Mouse (Mus musculus) E14TG2a.4 (cell line): ENCODE measurements around the gene Spcs2.

Experiments used
- H3K27me3 ChIP-seq: 2 replicates; pipeline ENCODE4 v1.6.1; 2014; ENCODE audit warnings: low read length, control low read depth; ENCODE audit not compliant: insufficient read depth
- H3K36me3 ChIP-seq: 2 replicates; pipeline ENCODE4 v1.6.1; 2014; ENCODE audit warnings: low read length, control low read depth; ENCODE audit not compliant: insufficient read depth
- H3K4me1 ChIP-seq: replicated peaks from 2 replicates; pipeline ENCODE4 v1.6.1; 2014; ENCODE audit warnings: low read depth, low read length, control low read depth
- H3K4me3 ChIP-seq: replicated peaks from 2 replicates; pipeline ENCODE4 v1.5.1; 2014; ENCODE audit warnings: mild to moderate bottlenecking, low read length
- H3K9me3 ChIP-seq: 2 replicates; pipeline ENCODE4 v1.6.1; 2014; ENCODE audit warnings: low read length, control low read depth
- CTCF ChIP-seq: conservative IDR thresholded peaks from 2 replicates; pipeline ENCODE4 v1.5.1; 2014; ENCODE audit warnings: low read length
- NANOG ChIP-seq: IDR thresholded peaks from 2 replicates; pipeline ENCODE4 v1.6.1; 2014; ENCODE audit warnings: borderline replicate concordance, low read length, mixed read lengths
- POU5F1 ChIP-seq: IDR thresholded peaks from 2 replicates; pipeline ENCODE4 v1.6.1; 2014; ENCODE audit warnings: low read length, borderline replicate concordance

Gene Spcs2

DNA sequence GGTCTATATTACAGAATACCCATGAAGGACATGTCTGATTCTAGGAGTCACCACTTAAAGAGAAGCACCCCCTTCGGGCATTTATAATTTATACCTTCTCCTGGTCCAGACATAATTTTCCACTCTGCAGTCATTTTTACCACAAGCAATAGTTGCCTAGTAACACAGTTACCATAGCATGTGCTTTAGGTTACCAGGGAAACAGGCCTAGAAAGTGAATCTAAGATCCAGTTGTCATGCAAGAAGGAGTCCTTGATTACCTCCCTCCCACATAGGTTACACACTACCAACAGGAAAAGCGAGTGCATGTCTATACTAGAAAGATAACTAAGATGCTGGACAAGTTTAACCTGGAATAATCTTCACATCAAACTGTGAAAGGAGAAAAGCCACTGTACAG lies 15.0 kb upstream of the Spcs2 start:
- no peaks in the 10 kb centered on the region for H3K36me3 ChIP-seq
- peaks cover 2% of the 10 kb centered on the region; the same call in 1 of the 2 replicates for H3K27me3 ChIP-seq
- H3K4me1 ChIP-seq = no peaks in the 10 kb centered on the region
- no peak for TF ChIP-seq NANOG
- no peak for TF ChIP-seq CTCF
- no peak for TF ChIP-seq POU5F1
- H3K9me3 ChIP-seq = no peaks in the 10 kb centered on the region
- H3K4me3 ChIP-seq = no peak overlapping the region

- Histone ChIP-seq H3K9me3 (no peaks in the 10 kb centered on the region), H3K27me3 (peaks cover 5% of the 10 kb centered on the region), H3K36me3 (no peaks in the 10 kb centered on the region), H3K4me3 (no peak overlapping the region), H3K4me1 (no peaks in the 10 kb centered on the region)
- TF ChIP-seq CTCF (peak; percentile 88), NANOG (no peak)
These were observed 13.1 kb upstream of the Spcs2 start for GRCm38 (mm10) chr7:99876345-99876744.

GRCm38 (mm10) chr7:99875891-99876290 lies 12.6 kb upstream of the Spcs2 start:
- Histone ChIP-seq H3K36me3 (no peaks in the 10 kb centered on the region), H3K27me3 (peaks cover 5% of the 10 kb centered on the region)
- TF ChIP-seq POU5F1 = no peak
- no peak for TF ChIP-seq CTCF
- TF ChIP-seq NANOG = no peak

DNA sequence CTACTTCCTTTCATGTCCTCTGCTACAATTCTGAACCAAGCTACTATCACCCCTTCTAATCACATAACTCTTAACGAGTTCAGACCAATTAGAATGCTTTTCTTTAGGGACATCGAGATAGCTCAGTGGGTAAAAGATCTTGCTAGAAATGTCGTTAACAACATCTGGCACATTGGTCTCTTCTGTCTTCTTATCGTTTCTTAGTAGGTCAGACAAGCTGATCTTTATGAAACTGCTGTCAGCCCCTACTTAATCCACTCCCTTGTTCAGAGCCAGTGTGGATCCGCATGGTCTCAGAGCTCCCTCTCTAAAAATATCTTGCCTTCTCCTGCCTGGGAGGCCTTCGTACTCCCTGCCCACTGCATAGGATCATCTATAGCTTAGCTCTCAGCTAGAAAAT lies 10.7 kb upstream of the Spcs2 start:
- H3K9me3 ChIP-seq = no peaks in the 10 kb centered on the region
- H3K4me3 ChIP-seq = no peak overlapping the region
- no peaks in the 10 kb centered on the region for H3K36me3 ChIP-seq
- TF ChIP-seq CTCF (no peak), NANOG (no peak), POU5F1 (no peak)
- H3K4me1 ChIP-seq = 0 out of 2 replicates have a peak, but pooled peaks cover 4% of the 10 kb centered on the region
- H3K27me3 ChIP-seq = peaks cover 5% of the 10 kb centered on the region; the same call in 1 of the 2 replicates

More at GRCm38 (mm10) chr7:99875891-99876290, 12.6 kb upstream of the Spcs2 start:
- Histone ChIP-seq H3K4me3 (no peak overlapping the region), H3K4me1 (no peaks in the 10 kb centered on the region), H3K9me3 (no peaks in the 10 kb centered on the region)

- no peaks in the 10 kb centered on the region for H3K9me3 ChIP-seq
- no peaks in the 10 kb centered on the region for H3K36me3 ChIP-seq
- TF ChIP-seq CTCF (no peak), NANOG (no peak), POU5F1 (no peak)
- peaks cover 6% of the 10 kb centered on the region; the same call in 1 of the 2 replicates for H3K4me1 ChIP-seq
- peaks cover 17% of the 10 kb centered on the region for H3K27me3 ChIP-seq
- H3K4me3 ChIP-seq = peak overlapping the region; percentile 41; the same call in 1 of the 2 replicates
These were observed 6.0 kb upstream of the Spcs2 start for GRCm38 (mm10) chr7:99869296-99869695.

DNA sequence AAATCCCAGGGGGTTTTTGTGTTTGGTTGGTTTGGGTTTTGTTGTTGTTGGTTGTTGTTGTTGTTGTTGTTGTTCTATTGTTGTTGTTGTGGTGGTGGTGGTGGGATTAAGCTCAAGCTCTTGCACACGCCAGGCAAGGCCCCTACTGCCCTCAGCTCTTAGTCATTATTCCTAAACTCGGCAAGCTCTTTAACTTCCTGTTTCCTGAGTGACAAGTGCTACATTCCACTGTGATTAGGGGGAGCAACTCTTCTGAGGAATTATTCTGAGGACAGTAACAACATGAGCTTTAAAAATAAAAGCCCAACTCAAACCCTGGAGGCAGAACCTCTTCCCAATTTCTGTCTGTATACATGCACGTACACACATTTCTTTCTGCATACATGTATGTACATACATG lies 2.0 kb upstream of the Spcs2 start:
- peaks cover 29% of the 10 kb centered on the region for H3K27me3 ChIP-seq
- no peaks in the 10 kb centered on the region for H3K36me3 ChIP-seq
- H3K9me3 ChIP-seq = no peaks in the 10 kb centered on the region
- H3K4me3 ChIP-seq = no peak overlapping the region
- TF ChIP-seq NANOG (no peak), POU5F1 (no peak), CTCF (no peak)
- H3K4me1 ChIP-seq = peaks cover 11% of the 10 kb centered on the region; the same call in 1 of the 2 replicates

GRCm38 (mm10) chr7:99864241-99865028 lies 1.2 kb upstream of the Spcs2 start:
- Histone ChIP-seq H3K36me3 (no peaks in the 10 kb centered on the region), H3K9me3 (no peaks in the 10 kb centered on the region), H3K4me1 (peaks cover 7% of the 10 kb centered on the region; the same call in 1 of the 2 replicates), H3K27me3 (peaks cover 31% of the 10 kb centered on the region), H3K4me3 (no peak overlapping the region)
- TF ChIP-seq NANOG (no peak), POU5F1 (no peak), CTCF (no peak)

DNA sequence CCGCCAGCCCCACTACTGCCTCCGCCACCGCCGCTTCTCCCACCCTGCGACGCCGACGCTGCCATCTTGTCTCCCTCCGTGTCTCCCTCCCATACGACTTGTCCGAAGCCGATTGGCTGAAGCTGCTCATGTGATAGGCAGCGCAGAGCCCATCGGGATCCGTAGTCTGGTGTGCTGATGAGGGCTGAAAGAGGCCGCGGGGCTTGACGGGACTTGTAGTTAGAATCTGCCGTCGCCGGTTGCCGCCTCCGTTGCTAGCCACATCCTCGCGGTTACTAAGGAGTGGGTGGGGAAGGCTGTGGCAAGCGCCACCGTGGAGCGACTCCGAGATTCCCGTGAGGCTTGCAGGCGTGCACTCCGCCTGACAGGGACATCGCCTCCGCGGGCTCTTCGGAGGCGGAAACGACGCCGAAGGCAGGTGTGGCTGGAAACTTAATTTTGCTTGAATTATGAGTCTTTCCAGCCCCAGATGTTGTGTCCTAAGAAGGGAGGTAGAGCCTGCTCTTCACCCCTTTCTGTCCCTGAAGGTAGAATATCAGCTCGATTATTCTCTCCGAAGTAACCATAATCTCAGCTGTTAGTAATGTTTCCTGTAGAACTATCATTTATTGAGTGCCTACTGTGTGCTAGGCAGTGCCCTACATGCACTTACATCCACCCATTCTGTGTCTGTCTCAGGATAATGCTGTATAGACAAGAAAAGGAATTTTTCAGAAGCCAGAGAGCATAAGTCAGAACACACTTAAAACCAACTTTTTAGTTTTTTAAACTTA lies 4.3 kb downstream of the Spcs2 start, which contains the start of gene Xrra1:
Gene Xrra1, plus strand, starts transcription at position 304 of the 773 bp plus-strand sequence.
- TF ChIP-seq POU5F1 (no peak), NANOG (no peak)
- peaks cover 34% of the 10 kb centered on the region for H3K4me1 ChIP-seq
- peaks cover 28% of the 10 kb centered on the region for H3K36me3 ChIP-seq
- H3K4me3 ChIP-seq = peak within 1 kb of the TSS; percentile 96
- no peaks in the 10 kb centered on the region for H3K9me3 ChIP-seq
- H3K27me3 ChIP-seq = peaks cover 16% of the 10 kb centered on the region
